Mouse (Mus musculus): Measurements from ENCODE around the gene Pard3b.

DNA sequence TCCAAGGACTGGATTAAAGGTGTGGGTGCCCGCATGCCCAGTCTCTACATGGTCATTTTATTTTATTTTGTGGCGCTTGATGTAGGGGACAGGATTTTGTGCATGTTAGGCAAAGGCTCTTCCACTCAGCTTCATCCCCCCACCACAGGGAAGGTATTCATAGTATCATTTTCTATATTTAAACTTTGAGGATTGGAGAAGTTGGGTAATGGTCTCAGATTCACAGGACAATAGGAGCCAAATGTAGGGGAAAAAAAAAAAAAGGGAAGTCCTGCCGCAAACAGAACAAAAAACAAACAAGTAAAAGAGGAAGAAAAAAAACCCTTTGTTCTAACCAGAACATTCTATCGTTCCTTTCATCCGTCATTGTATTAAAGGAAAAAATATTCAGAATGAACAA, 590.5 kb downstream of the Pard3b start:
- no peak for TF ChIP-seq POU5F1 (IDR thresholded peaks at IDR 0.05; ENCODE audit: borderline replicate concordance, low read length)
- TF ChIP-seq CTCF (conservative IDR thresholded peaks at IDR 0.05; ENCODE audit: low read length) = no peak
- TF ChIP-seq NANOG (IDR thresholded peaks at IDR 0.05; ENCODE audit: borderline replicate concordance, low read length) = no peak
